ENCODE assay signal across 8 mouse cellular contexts in genomic region chrX:102188712-102189497, GRCm38 (mm10). TPM values are rescaled to one million over a fixed set of nuclear protein-coding genes. Genes with fewer than 3 reads are reported as not detected.
A peak's percentile ranks its signal among the peaks of the same experiment; 100 is the strongest.
DNase-seq lines count a peak whose midpoint lies in the region; ATAC-seq lines count a peak whose summit lies in the region.

Gene Rps4x, minus strand, starts transcription at chrX:102189394.

- no peaks in the 10 kb centered on the region for H3K27me3 ChIP-seq in intestine, embryonic 15.5 days (replicated peaks)

- H3K4me2 ChIP-seq in intestine, embryonic 15.5 days (replicated peaks): peak within 1 kb of the TSS; percentile 51

- H3K9me3 ChIP-seq in intestine, embryonic 15.5 days: no peaks in the 10 kb centered on the region

- H3K27ac ChIP-seq in intestine, embryonic 15.5 days: peak within 1 kb of the TSS; percentile 77

- peak within 1 kb of the TSS; percentile 58 for H3K9ac ChIP-seq in intestine, embryonic 15.5 days

- H3K4me3 ChIP-seq in intestine, embryonic 15.5 days (replicated peaks): peak within 1 kb of the TSS; percentile 48

- 29% methylated on average over 37 of the region's 37 CpGs for WGBS in intestine, embryonic 15.5 days

- no peaks in the 10 kb centered on the region for H3K4me1 ChIP-seq in intestine, embryonic 15.5 days (replicated peaks)

- peak; percentile 93 for ATAC-seq in intestine, embryonic 15.5 days
- peak; percentile 90 for ATAC-seq in megakaryocyte-erythroid progenitor cell, adult 5-6 weeks (replicated peaks; ENCODE audit: low FRiP score, low TSS enrichment, poor library complexity, severe bottlenecking)

- DNase-seq in adrenal gland, adult 8-10 months: peak; percentile 58
- peak; percentile 63 for DNase-seq in embryo, embryonic 11.5 days (ENCODE audit: low read depth, low spot score)
- DNase-seq in gastrocnemius, postnatal 36 days: peak; percentile 73 to 76
- DNase-seq in left cerebral cortex, postnatal 14 days (ENCODE audit: low spot score in 2 of 2): peak; percentile 72 to 83
- DNase-seq in right cerebral cortex, postnatal 14 days: peak; percentile 76
- peak; percentile 62 for DNase-seq in urinary bladder, postnatal 25 days (ENCODE audit: low spot score)

- intact Hi-C loops in gastrocnemius, postnatal 36 days (cut with DNase I): no loop called here
- intact Hi-C loops in left cerebral cortex, postnatal 14 days (cut with DNase I): no loop called here

- no peaks in the 10 kb centered on the region for H3K36me3 ChIP-seq in intestine, embryonic 15.5 days

RNA-seq across cellular contexts. Expression of gene Rps4x, which starts in this region (rescaled TPM):
- total RNA-seq in adrenal gland, adult 8-10 months (2022): 1,000 to 10,000 TPM in 2 of 4 experiments, 100 to 1,000 TPM in 2; 839 to 1,175 (median 999) TPM
- total RNA-seq in gastrocnemius, postnatal 36 days (2021): 100 to 1,000 TPM; 438 to 509 TPM
- polyA plus RNA-seq in intestine, embryonic 15.5 days (2015; fragmentation: Nextera tagmentation; extraction: Ambion mirVana): 764 and 787 TPM in 2 replicates
- 100 to 1,000 TPM; 395 to 481 TPM for total RNA-seq in left cerebral cortex, postnatal 14 days (2021)
- 4,499 and 4,557 TPM in 2 replicates for total RNA-seq in megakaryocyte-erythroid progenitor cell, adult 5-6 weeks (2014; fragmentation: Nextera tagmentation)
- total RNA-seq in megakaryocyte-erythroid progenitor cell, adult 5-6 weeks (2017): 2,530 and 2,821 TPM in 2 replicates

Comparison
In these comparisons a context has a peak if more than half of its experiments do, and no peak if none do; other contexts are left out.
1. Peak in every context shown above with its lines: DNase-seq, ATAC-seq, H3K4me3 ChIP-seq and H3K27ac ChIP-seq.